Mouse (Mus musculus): ENCODE results near the gene Kcnk2. TPM values are rescaled to one million over a fixed set of nuclear protein-coding genes. Genes with fewer than 3 reads are reported as not detected.

The Kcnk2 gene
- total and polyA plus RNA-seq, 3 experiments, result 1.5 to 2.0 (median 1.9) TPM

DNA sequence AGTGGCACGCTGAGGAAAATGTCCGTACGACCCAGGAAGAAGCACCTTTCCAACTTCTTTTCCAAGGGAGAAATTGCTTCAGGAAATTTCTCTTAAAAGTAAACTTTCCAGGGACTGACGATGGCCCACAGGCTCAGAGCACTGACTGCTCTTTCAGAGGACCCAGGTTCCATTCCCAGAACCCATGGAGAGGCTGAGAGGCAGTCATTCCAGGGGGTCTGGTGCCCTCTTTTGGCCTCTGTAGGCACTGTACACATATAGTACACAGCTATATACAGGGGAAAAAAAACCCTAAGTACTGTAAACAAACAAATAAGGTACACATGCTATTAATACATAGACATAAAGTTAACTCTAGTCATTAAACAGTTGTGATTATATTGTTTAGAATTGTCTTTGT is 174.6 kb downstream of the Kcnk2 start:
- Histone ChIP-seq H3K27ac (no peak overlapping the region), H3K36me3 (ENCODE audit: control insufficient read depth, insufficient read depth, low read length) (no peaks in the 10 kb centered on the region), H3K9ac (ENCODE audit: low read depth, low read length) (no peak overlapping the region), H3K79me2 (replicated peaks; ENCODE audit: control insufficient read depth, insufficient read depth, low read length) (no peaks in the 10 kb centered on the region), H3K4me3 (no peak overlapping the region), H3K4me1 (ENCODE audit: control insufficient read depth, insufficient read depth, low read length) (no peaks in the 10 kb centered on the region), H3K27me3 (ENCODE audit: control insufficient read depth, insufficient read depth, low read length) (no peaks in the 10 kb centered on the region)
- DNase-seq, result no peak
- TF ChIP-seq CTCF (IDR thresholded peaks at IDR 0.05), result peak; percentile 49
- no peak for TF ChIP-seq EP300 (IDR thresholded peaks at IDR 0.05; ENCODE audit: insufficient read depth, low read depth, low read length)
- no peak for TF ChIP-seq POLR2A (IDR thresholded peaks at IDR 0.05; ENCODE audit: insufficient read depth, low read depth, low read length)
- WGBS, result 79% methylated on average over 4 of the region's 4 CpGs
- intact Hi-C loops (cut with DNase I), result no loop called here

DNA sequence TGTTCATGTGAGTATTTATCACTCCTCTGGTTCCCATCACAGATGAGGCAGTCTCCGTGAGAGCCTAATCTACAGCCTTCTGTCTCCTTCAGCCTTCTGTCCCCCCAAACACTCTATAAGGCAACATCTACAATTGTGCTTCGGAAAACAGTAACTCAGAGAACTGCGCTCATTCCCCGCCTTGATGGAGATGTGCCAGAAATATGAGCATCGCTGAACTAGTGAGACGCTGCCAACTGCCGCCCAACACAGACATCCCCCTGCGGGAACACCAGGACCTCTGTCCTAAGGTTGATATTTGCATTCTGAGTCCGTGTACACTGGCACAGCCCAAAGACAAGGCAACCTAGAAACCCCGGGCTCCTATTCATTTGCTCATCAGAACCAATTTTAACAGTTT is 183.0 kb downstream of the Kcnk2 start:
- no peak for TF ChIP-seq CTCF (IDR thresholded peaks at IDR 0.05)
- no peak for TF ChIP-seq EP300 (IDR thresholded peaks at IDR 0.05; ENCODE audit: insufficient read depth, low read depth, low read length)
- no peak for TF ChIP-seq POLR2A (IDR thresholded peaks at IDR 0.05; ENCODE audit: insufficient read depth, low read depth, low read length)
- no peaks in the 10 kb centered on the region for H3K36me3 ChIP-seq (ENCODE audit: control insufficient read depth, insufficient read depth, low read length)
- no peak overlapping the region for H3K27ac ChIP-seq
- H3K9ac ChIP-seq (ENCODE audit: low read depth, low read length), result no peak overlapping the region
- H3K4me1 ChIP-seq (ENCODE audit: control insufficient read depth, insufficient read depth, low read length), result peaks cover 2% of the 10 kb centered on the region; the same call in 1 of the 2 replicates
- no peak for DNase-seq
- 73% methylated on average over 10 of the region's 10 CpGs for WGBS
- intact Hi-C loops (cut with DNase I), result no loop called here
- H3K27me3 ChIP-seq (ENCODE audit: control insufficient read depth, insufficient read depth, low read length), result no peaks in the 10 kb centered on the region
- no peak overlapping the region for H3K4me3 ChIP-seq
- no peaks in the 10 kb centered on the region for H3K79me2 ChIP-seq (replicated peaks; ENCODE audit: control insufficient read depth, insufficient read depth, low read length)

DNA sequence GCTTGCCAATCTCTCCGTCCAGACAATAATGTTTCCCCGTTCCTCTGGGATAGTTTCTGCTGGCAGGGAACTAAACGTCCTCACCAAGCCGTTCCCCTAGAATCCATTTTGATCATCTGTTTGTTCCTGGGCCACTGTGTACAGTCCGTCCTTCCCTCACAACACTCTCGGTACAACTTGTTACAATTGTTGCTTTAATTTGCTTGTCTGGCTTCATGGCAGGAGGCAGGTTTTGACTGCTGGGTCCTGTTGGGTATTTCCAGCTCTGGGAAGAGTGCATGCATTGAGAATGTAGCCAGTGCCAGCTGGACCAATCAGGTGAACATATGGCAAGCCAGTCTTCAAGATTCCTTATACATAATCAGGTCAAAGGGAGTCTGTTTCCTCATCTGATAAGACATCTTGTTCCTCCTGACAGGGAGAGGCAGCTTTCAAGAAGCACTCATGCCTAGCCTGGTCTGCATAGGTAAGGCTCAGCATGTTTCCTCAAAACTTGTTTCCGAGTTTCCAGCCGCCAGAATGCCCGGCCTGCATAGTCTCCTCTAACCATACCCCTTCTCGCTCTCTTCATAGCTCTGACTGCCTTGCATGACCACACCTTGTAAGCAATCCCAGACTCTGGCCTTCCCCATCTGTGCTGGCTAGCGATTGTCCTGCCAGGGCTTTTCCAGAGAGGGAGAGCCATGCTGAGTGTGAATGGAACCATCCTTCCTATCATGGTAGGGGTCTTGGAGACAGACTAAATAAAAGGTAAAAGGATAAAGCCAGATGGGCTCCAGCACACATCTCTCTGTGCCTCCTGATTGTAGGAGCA is 184.1 kb downstream of the Kcnk2 start:
- DNase-seq, result no peak
- WGBS, result 78% methylated on average over 11 of the region's 11 CpGs
- Histone ChIP-seq H3K27ac (no peak overlapping the region), H3K4me1 (ENCODE audit: control insufficient read depth, insufficient read depth, low read length) (peaks cover 2% of the 10 kb centered on the region; the same call in 1 of the 2 replicates), H3K36me3 (ENCODE audit: control insufficient read depth, insufficient read depth, low read length) (no peaks in the 10 kb centered on the region), H3K4me3 (no peak overlapping the region), H3K79me2 (replicated peaks; ENCODE audit: control insufficient read depth, insufficient read depth, low read length) (no peaks in the 10 kb centered on the region), H3K9ac (ENCODE audit: low read depth, low read length) (no peak overlapping the region), H3K27me3 (ENCODE audit: control insufficient read depth, insufficient read depth, low read length) (no peaks in the 10 kb centered on the region)
- intact Hi-C loops (cut with DNase I), result no loop called here
- TF ChIP-seq CTCF (IDR thresholded peaks at IDR 0.05), result no peak
- TF ChIP-seq EP300 (IDR thresholded peaks at IDR 0.05; ENCODE audit: insufficient read depth, low read depth, low read length), result no peak
- TF ChIP-seq POLR2A (IDR thresholded peaks at IDR 0.05; ENCODE audit: insufficient read depth, low read depth, low read length), result no peak

DNA sequence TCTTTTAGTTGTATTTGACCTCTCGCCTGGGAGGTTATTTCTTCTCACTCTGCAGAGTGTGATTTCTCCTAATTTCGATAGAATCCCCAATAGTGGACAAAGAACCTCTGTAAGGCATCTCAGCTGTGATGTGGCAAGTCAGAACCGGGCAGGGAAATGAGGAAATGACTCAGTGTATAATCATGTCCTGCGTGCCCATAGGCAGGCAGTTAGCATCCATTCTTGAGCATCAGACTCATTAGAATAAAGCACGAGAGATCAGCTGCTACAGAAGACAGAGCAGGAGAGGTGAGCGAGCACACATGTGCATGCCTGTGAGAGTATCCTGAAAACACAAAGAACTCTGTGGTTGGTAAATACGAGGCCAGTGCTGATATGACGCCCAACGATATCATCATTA is 186.9 kb downstream of the Kcnk2 start:
- Histone ChIP-seq H3K79me2 (replicated peaks; ENCODE audit: control insufficient read depth, insufficient read depth, low read length) (no peaks in the 10 kb centered on the region), H3K4me3 (no peak overlapping the region), H3K4me1 (ENCODE audit: control insufficient read depth, insufficient read depth, low read length) (peaks cover 2% of the 10 kb centered on the region; the same call in 1 of the 2 replicates), H3K27ac (no peak overlapping the region), H3K27me3 (ENCODE audit: control insufficient read depth, insufficient read depth, low read length) (no peaks in the 10 kb centered on the region), H3K9ac (ENCODE audit: low read depth, low read length) (no peak overlapping the region), H3K36me3 (ENCODE audit: control insufficient read depth, insufficient read depth, low read length) (no peaks in the 10 kb centered on the region)
- TF ChIP-seq EP300 (IDR thresholded peaks at IDR 0.05; ENCODE audit: insufficient read depth, low read depth, low read length) (no peak), POLR2A (IDR thresholded peaks at IDR 0.05; ENCODE audit: insufficient read depth, low read depth, low read length) (no peak), CTCF (IDR thresholded peaks at IDR 0.05) (no peak)
- intact Hi-C loops (cut with DNase I), result no loop called here
- WGBS, result 40% methylated on average over 9 of the region's 9 CpGs
- DNase-seq, result no peak

DNA sequence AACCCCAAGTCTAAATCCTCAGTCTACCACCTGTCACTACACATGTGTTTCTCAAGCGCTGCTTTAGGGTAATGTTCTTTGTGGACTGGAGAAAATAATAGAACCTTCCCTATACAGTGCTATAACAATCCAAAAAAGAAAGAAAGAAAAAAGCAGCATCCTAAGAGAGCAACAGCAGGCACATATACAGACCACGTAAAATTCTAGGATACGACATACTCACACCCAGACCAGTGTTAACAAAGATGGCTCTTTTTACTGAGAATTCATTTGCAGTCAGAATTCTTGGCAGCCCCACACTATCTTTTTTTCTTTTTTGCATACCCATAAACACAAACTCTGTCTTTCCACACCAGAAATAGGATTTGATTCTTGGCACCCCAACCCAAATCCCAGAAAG is 187.6 kb downstream of the Kcnk2 start:
- WGBS, result 89% methylated on average over 3 of the region's 3 CpGs
- Histone ChIP-seq H3K27ac (no peak overlapping the region), H3K4me3 (no peak overlapping the region), H3K27me3 (ENCODE audit: control insufficient read depth, insufficient read depth, low read length) (no peaks in the 10 kb centered on the region), H3K79me2 (replicated peaks; ENCODE audit: control insufficient read depth, insufficient read depth, low read length) (no peaks in the 10 kb centered on the region), H3K36me3 (ENCODE audit: control insufficient read depth, insufficient read depth, low read length) (no peaks in the 10 kb centered on the region), H3K9ac (ENCODE audit: low read depth, low read length) (no peak overlapping the region), H3K4me1 (ENCODE audit: control insufficient read depth, insufficient read depth, low read length) (peaks cover 2% of the 10 kb centered on the region; the same call in 1 of the 2 replicates)
- TF ChIP-seq EP300 (IDR thresholded peaks at IDR 0.05; ENCODE audit: insufficient read depth, low read depth, low read length) (no peak), POLR2A (IDR thresholded peaks at IDR 0.05; ENCODE audit: insufficient read depth, low read depth, low read length) (no peak), CTCF (IDR thresholded peaks at IDR 0.05) (no peak)
- no peak for DNase-seq
- intact Hi-C loops (cut with DNase I), result no loop called here

DNA sequence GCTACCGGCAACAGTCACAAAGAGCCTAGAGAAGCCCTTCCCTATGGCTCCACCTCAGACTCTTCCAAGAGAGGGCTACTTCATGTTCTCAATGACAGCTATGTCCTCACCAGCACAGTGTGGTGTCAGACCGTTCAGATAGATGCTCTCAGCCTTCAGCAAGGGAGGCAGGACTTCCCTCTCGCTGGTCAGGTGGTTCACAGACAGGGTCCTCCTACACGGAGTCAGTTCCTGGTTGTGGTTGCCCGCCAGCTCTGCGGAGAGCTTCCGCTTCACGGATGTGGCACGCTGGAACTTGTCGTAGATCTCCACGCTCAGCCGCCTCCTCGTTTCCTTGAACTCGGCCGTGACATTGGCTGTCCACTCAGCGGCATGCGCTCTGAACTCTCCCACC is 192.4 kb downstream of the Kcnk2 start:
- Histone ChIP-seq H3K27me3 (ENCODE audit: control insufficient read depth, insufficient read depth, low read length) (no peaks in the 10 kb centered on the region), H3K79me2 (replicated peaks; ENCODE audit: control insufficient read depth, insufficient read depth, low read length) (no peaks in the 10 kb centered on the region), H3K4me1 (ENCODE audit: control insufficient read depth, insufficient read depth, low read length) (no peaks in the 10 kb centered on the region), H3K9ac (ENCODE audit: low read depth, low read length) (no peak overlapping the region), H3K27ac (no peak overlapping the region), H3K36me3 (ENCODE audit: control insufficient read depth, insufficient read depth, low read length) (no peaks in the 10 kb centered on the region), H3K4me3 (no peak overlapping the region)
- no peak for DNase-seq
- no peak for TF ChIP-seq POLR2A (IDR thresholded peaks at IDR 0.05; ENCODE audit: insufficient read depth, low read depth, low read length)
- no peak for TF ChIP-seq CTCF (IDR thresholded peaks at IDR 0.05)
- TF ChIP-seq EP300 (IDR thresholded peaks at IDR 0.05; ENCODE audit: insufficient read depth, low read depth, low read length), result no peak
- intact Hi-C loops (cut with DNase I), result no loop called here
- WGBS, result 87% methylated on average over 17 of the region's 17 CpGs
